Mouse (Mus musculus): ENCODE measurements around the gene Scnn1a.

DNA sequence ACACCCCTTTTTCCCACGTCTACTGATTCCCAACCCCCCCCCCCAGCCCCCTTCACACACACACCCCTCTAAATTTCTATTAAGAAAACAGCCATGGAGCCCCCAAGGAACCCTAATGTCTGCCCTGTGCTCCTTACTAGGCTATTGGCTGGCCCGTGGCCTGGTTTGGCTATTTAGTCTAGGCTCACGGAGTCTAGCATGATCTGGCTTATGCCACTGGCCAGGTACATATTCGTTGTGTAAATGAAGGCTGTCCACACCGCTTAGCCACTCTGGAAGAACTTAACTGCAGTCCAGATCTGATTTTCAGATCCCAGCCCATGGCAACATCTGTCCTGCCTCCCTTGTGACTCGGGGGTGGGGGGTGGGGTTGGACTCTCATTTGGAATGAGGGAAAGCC lies 5.7 kb upstream of the Scnn1a start:
- TF ChIP-seq CTCF (IDR thresholded peaks at IDR 0.05; ENCODE audit: low read depth, low read length) (no peak), POLR2A (IDR thresholded peaks at IDR 0.05; ENCODE audit: borderline replicate concordance, low read depth, low read length) (no peak)
